Mouse (Mus musculus) yolk sac, embryonic 10.5 days (tissue): ENCODE data around the gene Kcnk7.
"Not testable (repeated sequence)": the region's sequence is repeated elsewhere in the genome, so short reads cannot be mapped to it uniquely, and the experiment has no call there.

ENCODE experiments used
- DNase-seq: peaks from one replicate; pipeline ENCODE4 v3.0.0-alpha.2; 2017; ENCODE audit warnings: low spot score

Kcnk7 gene

GRCm38 (mm10) chr19:5704163-5704800 is at the start of gene Kcnk7:
Gene Kcnk7, plus strand, starts transcription at chr19:5704367.
- DNase-seq, result no peak

GRCm38 (mm10) chr19:5654720-5655298 is 49.4 kb upstream of the Kcnk7 start:
- no peak for DNase-seq

- DNase-seq, result peak; percentile 36
Measured at GRCm38 (mm10) chr19:5660942-5661751, 43.0 kb upstream of the Kcnk7 start.

- no peak for DNase-seq
Measured at GRCm38 (mm10) chr19:5662310-5662709, 41.9 kb upstream of the Kcnk7 start.

GRCm38 (mm10) chr19:5662981-5663913 is 40.9 kb upstream of the Kcnk7 start, which contains the start of gene Sipa1:
Gene Sipa1, minus strand, starts transcription at chr19:5663707.
- peak; percentile 94 for DNase-seq

GRCm38 (mm10) chr19:5664669-5665257 is 39.4 kb upstream of the Kcnk7 start:
- DNase-seq, result no peak

- peak; percentile 30 for DNase-seq
Measured at GRCm38 (mm10) chr19:5665465-5665864, 38.7 kb upstream of the Kcnk7 start.

- DNase-seq, result no peak
Measured at GRCm38 (mm10) chr19:5666386-5666785, 37.8 kb upstream of the Kcnk7 start.

- DNase-seq, result no peak
Measured at GRCm38 (mm10) chr19:5668372-5668771, 35.8 kb upstream of the Kcnk7 start.

GRCm38 (mm10) chr19:5680432-5680831 is 23.7 kb upstream of the Kcnk7 start:
- DNase-seq, result no peak

GRCm38 (mm10) chr19:5684236-5684635 is 19.9 kb upstream of the Kcnk7 start:
- no peak for DNase-seq

GRCm38 (mm10) chr19:5684985-5685384 is 19.2 kb upstream of the Kcnk7 start:
- no peak for DNase-seq

- DNase-seq, result no peak
Measured at GRCm38 (mm10) chr19:5685431-5685830, 18.7 kb upstream of the Kcnk7 start.

- DNase-seq, result no peak
Measured at GRCm38 (mm10) chr19:5685861-5686260, 18.3 kb upstream of the Kcnk7 start.

- DNase-seq, result no peak
Measured at GRCm38 (mm10) chr19:5686437-5686836, 17.7 kb upstream of the Kcnk7 start.

GRCm38 (mm10) chr19:5686954-5687353 is 17.2 kb upstream of the Kcnk7 start:
- DNase-seq, result not testable (repeated sequence)

GRCm38 (mm10) chr19:5687738-5688137 is 16.4 kb upstream of the Kcnk7 start:
- DNase-seq, result no peak

- peak; percentile 98 for DNase-seq
Measured at GRCm38 (mm10) chr19:5688200-5689087, 15.7 kb upstream of the Kcnk7 start, which contains the start of the genes Map3k11 and Pcnx3. Gene Map3k11, plus strand, starts transcription at chr19:5688742. Gene Pcnx3, minus strand, starts transcription at chr19:5688908.

GRCm38 (mm10) chr19:5689088-5689428 is 15.1 kb upstream of the Kcnk7 start:
- no peak for DNase-seq

GRCm38 (mm10) chr19:5689565-5690342 is 14.4 kb upstream of the Kcnk7 start:
- peak; percentile 95 for DNase-seq
